ENCODE assay signal across 13 mouse cellular contexts in genomic region chr2:137704948-137705723, GRCm38 (mm10).
A peak's percentile ranks its signal among the peaks of the same experiment; 100 is the strongest.
DNase-seq lines count a peak whose midpoint lies in the region; ATAC-seq and TF ChIP-seq lines count a peak whose summit lies in the region.
"Had no signal": no experiment of that assay in that cellular context is flagged by ENCODE, and none has a peak within 500 bp of the region (broad histone marks: within the 10 kb centered on the region; RNA-seq: fewer than 3 reads in every experiment).

No protein-coding gene starts in this region.

- H3K4me2 ChIP-seq in kidney, embryonic 16.5 days (replicated peaks; ENCODE audit: low read depth, low read length) = no peak overlapping the region
- H3K4me2 ChIP-seq in forebrain, embryonic 15.5 days (replicated peaks) = peak overlapping the region; percentile 40; the same call in 1 of the 2 replicates
- H3K4me2 ChIP-seq in midbrain, embryonic 13.5 days (replicated peaks) = peak overlapping the region; percentile 46
- H3K4me2 ChIP-seq in lung, postnatal 0 days (replicated peaks; ENCODE audit: low read depth, low read length) = no peak overlapping the region
- H3K4me2 ChIP-seq: embryonic facial prominence, embryonic 15.5 days had no signal

- no peaks in the 10 kb centered on the region for H3K27me3 ChIP-seq in kidney, embryonic 16.5 days (ENCODE audit: insufficient read depth, low read length)
- H3K27me3 ChIP-seq in forebrain, embryonic 15.5 days = peaks cover 25% of the 10 kb centered on the region
- peaks cover 59% of the 10 kb centered on the region for H3K27me3 ChIP-seq in midbrain, embryonic 13.5 days
- H3K27me3 ChIP-seq in lung, postnatal 0 days (replicated peaks; ENCODE audit: insufficient read depth, low read length) = no peaks in the 10 kb centered on the region
- H3K27me3 ChIP-seq: CH12.LX; embryonic facial prominence, embryonic 15.5 days; heart, embryonic 15.5 days; stomach, embryonic 15.5 days had no signal

- no peak overlapping the region for H3K4me3 ChIP-seq in kidney, embryonic 16.5 days (ENCODE audit: low read length)
- H3K4me3 ChIP-seq in forebrain, embryonic 15.5 days = no peak overlapping the region
- no peak overlapping the region for H3K4me3 ChIP-seq in midbrain, embryonic 13.5 days (replicated peaks)
- no peak overlapping the region for H3K4me3 ChIP-seq in lung, postnatal 0 days (ENCODE audit: low read depth, low read length)
- H3K4me3 ChIP-seq: embryonic facial prominence, embryonic 15.5 days; stomach, embryonic 15.5 days had no signal

- peaks cover 24% of the 10 kb centered on the region for H3K4me1 ChIP-seq in kidney, embryonic 16.5 days (ENCODE audit: insufficient read depth, low read length)
- peaks cover 28% of the 10 kb centered on the region for H3K4me1 ChIP-seq in forebrain, embryonic 15.5 days
- peaks cover 33% of the 10 kb centered on the region for H3K4me1 ChIP-seq in midbrain, embryonic 13.5 days (replicated peaks)
- H3K4me1 ChIP-seq in lung, postnatal 0 days (ENCODE audit: insufficient read depth, low read depth, low read length) = no peaks in the 10 kb centered on the region

- no peak for TF ChIP-seq CTCF in lung, postnatal 0 days (IDR thresholded peaks at IDR 0.05)

- no peaks in the 10 kb centered on the region for H3K36me3 ChIP-seq in kidney, embryonic 16.5 days (ENCODE audit: insufficient read depth, low read length)
- no peaks in the 10 kb centered on the region for H3K36me3 ChIP-seq in forebrain, embryonic 15.5 days
- H3K36me3 ChIP-seq in midbrain, embryonic 13.5 days = no peaks in the 10 kb centered on the region
- no peaks in the 10 kb centered on the region for H3K36me3 ChIP-seq in lung, postnatal 0 days (ENCODE audit: insufficient read depth, low read length)
- H3K36me3 ChIP-seq: embryonic facial prominence, embryonic 15.5 days; heart, embryonic 15.5 days; stomach, embryonic 15.5 days had no signal

- intact Hi-C loops in left cerebral cortex, postnatal 25 days (cut with DNase I) = loop anchor here (5.0 kb wide), 1 partner anchor 88 kb away; no protein-coding TSS in a partner anchor

- ATAC-seq in kidney, embryonic 16.5 days (ENCODE audit: low FRiP score, low TSS enrichment) = no peak
- peak; percentile 78 for ATAC-seq in forebrain, embryonic 15.5 days (replicated peaks)
- peak; percentile 86 for ATAC-seq in midbrain, embryonic 13.5 days
- no peak for ATAC-seq in lung, postnatal 0 days

- DNase-seq in kidney, postnatal 10 days = no peak
- no peak for DNase-seq in left cerebral cortex, adult 18-20 months (ENCODE audit: low spot score in 2 of 2)
- no peak for DNase-seq in left cerebral cortex, postnatal 25 days (ENCODE audit: low spot score in 2 of 2)
- DNase-seq in lung, postnatal 0 days (ENCODE audit: low spot score) = no peak
- DNase-seq: gastrocnemius, postnatal 10 days; lung, postnatal 36 days had no signal

- no peak overlapping the region for H3K9ac ChIP-seq in kidney, embryonic 16.5 days (replicated peaks; ENCODE audit: low read length)
- H3K9ac ChIP-seq in forebrain, embryonic 15.5 days (replicated peaks) = no peak overlapping the region
- H3K9ac ChIP-seq in midbrain, embryonic 13.5 days (replicated peaks) = no peak overlapping the region
- no peak overlapping the region for H3K9ac ChIP-seq in lung, postnatal 0 days (replicated peaks; ENCODE audit: low read depth)
- H3K9ac ChIP-seq: embryonic facial prominence, embryonic 15.5 days; heart, embryonic 15.5 days; stomach, embryonic 15.5 days had no signal

- no peaks in the 10 kb centered on the region for H3K9me3 ChIP-seq in kidney, embryonic 16.5 days (ENCODE audit: low read length)
- no peaks in the 10 kb centered on the region for H3K9me3 ChIP-seq in forebrain, embryonic 15.5 days
- no peaks in the 10 kb centered on the region for H3K9me3 ChIP-seq in midbrain, embryonic 13.5 days
- H3K9me3 ChIP-seq in lung, postnatal 0 days (ENCODE audit: low read length) = no peaks in the 10 kb centered on the region
- H3K9me3 ChIP-seq: embryonic facial prominence, embryonic 15.5 days; heart, embryonic 15.5 days; stomach, embryonic 15.5 days had no signal

- peak overlapping the region; percentile 41; the same call in 1 of the 2 replicates for H3K27ac ChIP-seq in kidney, embryonic 16.5 days (ENCODE audit: low read length)
- no peak overlapping the region for H3K27ac ChIP-seq in forebrain, embryonic 15.5 days (replicated peaks)
- H3K27ac ChIP-seq in midbrain, embryonic 13.5 days = no peak overlapping the region
- H3K27ac ChIP-seq in lung, postnatal 0 days (ENCODE audit: low read length) = no peak overlapping the region
- H3K27ac ChIP-seq: embryonic facial prominence, embryonic 15.5 days; heart, embryonic 15.5 days; stomach, embryonic 15.5 days had no signal

- WGBS in kidney, embryonic 16.5 days = 59% methylated on average over 12 of the region's 12 CpGs
- 7% methylated on average over 12 of the region's 12 CpGs for WGBS in forebrain, embryonic 15.5 days
- 12% methylated on average over 12 of the region's 12 CpGs for WGBS in midbrain, embryonic 13.5 days
- WGBS in lung, postnatal 0 days = 79% methylated on average over 12 of the region's 12 CpGs

- no peak for TF ChIP-seq EP300 in lung, postnatal 0 days (IDR thresholded peaks at IDR 0.05)

Comparison
In these comparisons a context has a peak if more than half of its experiments do, and no peak if none do; other contexts are left out.
1. ATAC-seq: peak in forebrain, embryonic 15.5 days (single experiment) and midbrain, embryonic 13.5 days (single experiment); none in kidney, embryonic 16.5 days (single experiment) and lung, postnatal 0 days (single experiment).
2. H3K4me2 ChIP-seq: peak in forebrain, embryonic 15.5 days (single experiment) and midbrain, embryonic 13.5 days (single experiment); none in kidney, embryonic 16.5 days (single experiment) and lung, postnatal 0 days (single experiment).